Mouse (Mus musculus): ENCODE results near the gene Ints3. TPM values are rescaled to one million over a fixed set of nuclear protein-coding genes. Genes with fewer than 3 reads are reported as not detected.
"Not testable (repeated sequence)": the region's sequence is repeated elsewhere in the genome, so short reads cannot be mapped to it uniquely, and the experiment has no call there.

Gene Ints3
- total and polyA plus RNA-seq, 2 experiments from 2014 or later: 20.4 to 71.7 TPM

DNA sequence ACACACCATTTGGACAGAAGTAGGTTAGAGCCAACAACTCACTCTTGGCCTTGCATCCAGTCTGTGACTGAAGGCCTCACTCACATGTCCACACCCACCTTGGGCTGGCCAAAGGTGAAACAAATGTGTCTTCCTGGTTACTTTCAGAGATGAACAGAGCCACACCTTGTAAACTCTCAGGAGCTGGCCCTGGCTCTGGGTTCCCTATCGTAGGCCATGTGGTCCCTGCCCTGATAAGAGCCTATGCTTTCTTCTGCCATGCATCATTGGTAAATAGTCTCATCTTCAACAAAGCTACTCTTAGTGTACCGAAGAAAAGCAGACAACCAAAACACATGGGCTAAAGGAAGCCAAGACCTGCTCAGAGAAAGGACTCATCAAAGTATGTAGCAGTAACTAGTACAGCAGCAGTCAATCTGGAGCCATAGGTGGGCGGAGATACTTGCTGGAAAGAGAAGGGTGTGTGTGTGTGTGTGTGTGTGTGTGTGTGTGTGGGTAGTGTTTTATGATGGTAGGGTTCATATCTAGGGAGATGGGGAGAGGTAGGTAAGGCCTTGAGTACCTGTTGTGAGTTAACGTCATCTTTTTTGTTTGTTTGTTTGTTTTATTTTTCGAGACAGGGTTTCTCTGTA lies 66.3 kb downstream of the Ints3 start:
- no peak for TF ChIP-seq CTCF (IDR thresholded peaks at IDR 0.05; ENCODE audit: low read depth)
- ATAC-seq: no peak

DNA sequence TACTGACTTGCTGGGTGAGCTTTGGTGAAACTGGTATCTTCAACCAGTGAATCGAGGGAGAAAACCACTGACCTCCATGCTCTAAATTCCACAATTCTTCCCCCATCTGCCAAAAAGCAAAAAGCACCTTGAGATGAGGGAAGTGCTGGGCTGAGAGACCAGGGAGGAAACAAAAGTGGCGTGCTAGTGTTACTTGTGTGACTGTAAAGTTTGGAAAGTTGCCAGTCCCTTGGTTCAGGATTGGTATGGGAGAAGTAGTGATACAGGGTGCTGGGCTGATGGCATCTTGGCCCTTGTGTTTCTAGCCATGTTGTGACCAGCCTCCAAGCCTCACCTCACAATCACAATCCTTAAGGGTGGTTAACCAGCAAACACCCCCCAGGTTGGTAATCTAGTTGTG lies 71.1 kb downstream of the Ints3 start:
- no peaks in the 10 kb centered on the region for H3K27me3 ChIP-seq (ENCODE audit: insufficient read depth, low read length)
- WGBS: 76% methylated on average over 2 of the region's 2 CpGs
- no peak for TF ChIP-seq CTCF (IDR thresholded peaks at IDR 0.05; ENCODE audit: low read depth)
- DNase-seq (ENCODE audit: low spot score): no peak
- no peak overlapping the region for H3K27ac ChIP-seq
- H3K9ac ChIP-seq (replicated peaks; ENCODE audit: low read length): no peak overlapping the region
- no peaks in the 10 kb centered on the region for H3K4me1 ChIP-seq (ENCODE audit: insufficient read depth, low read length)
- no peak for ATAC-seq
- no peaks in the 10 kb centered on the region for H3K9me3 ChIP-seq (ENCODE audit: low read length)
- H3K36me3 ChIP-seq (ENCODE audit: insufficient read depth, low read length): peaks cover 19% of the 10 kb centered on the region; the same call in 1 of the 2 replicates
- H3K4me2 ChIP-seq (ENCODE audit: low read depth, low read length): no peak overlapping the region
- no peak overlapping the region for H3K4me3 ChIP-seq (ENCODE audit: low read length)

More for the DNA sequence above, 66.3 kb downstream of the Ints3 start:
- Histone ChIP-seq H3K27ac (no peak overlapping the region), H3K36me3 (ENCODE audit: insufficient read depth, low read length) (no peaks in the 10 kb centered on the region), H3K9me3 (ENCODE audit: low read length) (no peaks in the 10 kb centered on the region), H3K9ac (replicated peaks; ENCODE audit: low read length) (no peak overlapping the region), H3K4me1 (ENCODE audit: insufficient read depth, low read length) (no peaks in the 10 kb centered on the region), H3K4me2 (ENCODE audit: low read depth, low read length) (no peak overlapping the region), H3K27me3 (ENCODE audit: insufficient read depth, low read length) (no peaks in the 10 kb centered on the region), H3K4me3 (ENCODE audit: low read length) (no peak overlapping the region)
- 91% methylated on average over 5 of the region's 5 CpGs for WGBS
- DNase-seq (ENCODE audit: low spot score): no peak

DNA sequence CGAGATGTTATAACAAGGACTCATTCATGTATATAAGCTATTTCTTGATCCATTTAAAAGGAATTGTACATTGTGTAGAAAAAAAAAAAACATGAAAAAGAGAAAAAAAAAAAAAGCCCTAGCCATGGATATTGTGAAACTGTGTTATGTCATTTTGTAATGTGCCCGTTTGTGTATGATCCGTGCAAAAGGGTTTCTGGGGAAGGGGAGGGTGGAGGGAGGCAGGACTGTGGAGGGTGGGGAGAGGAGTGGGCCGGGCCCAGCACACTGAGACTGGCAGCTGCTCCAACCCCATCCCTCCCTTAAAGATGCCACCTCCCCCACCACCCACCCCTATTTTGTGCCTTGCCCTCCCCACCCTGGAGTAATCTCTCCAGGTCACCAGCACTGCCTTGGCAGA lies 71.9 kb downstream of the Ints3 start:
- DNase-seq (ENCODE audit: low spot score): no peak
- no peak overlapping the region for H3K4me3 ChIP-seq (ENCODE audit: low read length)
- no peak for ATAC-seq
- H3K9me3 ChIP-seq (ENCODE audit: low read length): no peaks in the 10 kb centered on the region
- H3K9ac ChIP-seq (replicated peaks; ENCODE audit: low read length): no peak overlapping the region
- no peaks in the 10 kb centered on the region for H3K27me3 ChIP-seq (ENCODE audit: insufficient read depth, low read length)
- no peaks in the 10 kb centered on the region for H3K4me1 ChIP-seq (ENCODE audit: insufficient read depth, low read length)
- 77% methylated on average over 4 of the region's 4 CpGs for WGBS
- H3K4me2 ChIP-seq (ENCODE audit: low read depth, low read length): no peak overlapping the region
- H3K36me3 ChIP-seq (ENCODE audit: insufficient read depth, low read length): peaks cover 19% of the 10 kb centered on the region; the same call in 1 of the 2 replicates
- no peak overlapping the region for H3K27ac ChIP-seq
- no peak for TF ChIP-seq CTCF (IDR thresholded peaks at IDR 0.05; ENCODE audit: low read depth)

DNA sequence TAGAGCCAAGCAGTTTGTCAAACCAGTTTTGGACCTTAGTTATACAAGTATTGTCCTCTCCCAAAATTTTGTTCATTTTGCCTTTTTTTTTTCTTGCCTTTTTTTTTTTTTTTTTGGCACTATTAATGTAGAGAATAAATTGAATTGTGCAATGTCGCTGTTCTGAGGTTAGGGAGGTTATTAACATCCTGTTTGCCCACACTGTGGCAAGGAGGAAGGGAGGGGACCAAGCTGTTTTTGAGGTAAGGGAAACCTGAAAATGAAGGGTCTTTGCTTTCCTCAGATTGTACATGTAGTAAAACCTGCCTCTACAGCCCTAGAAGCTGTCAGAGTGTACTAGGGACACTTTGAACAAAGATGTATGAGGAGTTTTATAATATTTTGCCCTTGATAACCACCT lies 74.2 kb downstream of the Ints3 start:
- no peak for ATAC-seq
- no peak for DNase-seq (ENCODE audit: low spot score)
- Histone ChIP-seq H3K27ac (no peak overlapping the region), H3K4me3 (ENCODE audit: low read length) (no peak overlapping the region), H3K9ac (replicated peaks; ENCODE audit: low read length) (no peak overlapping the region), H3K27me3 (ENCODE audit: insufficient read depth, low read length) (no peaks in the 10 kb centered on the region), H3K4me1 (ENCODE audit: insufficient read depth, low read length) (no peaks in the 10 kb centered on the region), H3K4me2 (ENCODE audit: low read depth, low read length) (no peak overlapping the region), H3K9me3 (ENCODE audit: low read length) (no peaks in the 10 kb centered on the region), H3K36me3 (ENCODE audit: insufficient read depth, low read length) (peaks cover 42% of the 10 kb centered on the region)
- WGBS: 94% methylated on average over 1 of the region's 1 CpGs
- TF ChIP-seq CTCF (IDR thresholded peaks at IDR 0.05; ENCODE audit: low read depth): no peak

DNA sequence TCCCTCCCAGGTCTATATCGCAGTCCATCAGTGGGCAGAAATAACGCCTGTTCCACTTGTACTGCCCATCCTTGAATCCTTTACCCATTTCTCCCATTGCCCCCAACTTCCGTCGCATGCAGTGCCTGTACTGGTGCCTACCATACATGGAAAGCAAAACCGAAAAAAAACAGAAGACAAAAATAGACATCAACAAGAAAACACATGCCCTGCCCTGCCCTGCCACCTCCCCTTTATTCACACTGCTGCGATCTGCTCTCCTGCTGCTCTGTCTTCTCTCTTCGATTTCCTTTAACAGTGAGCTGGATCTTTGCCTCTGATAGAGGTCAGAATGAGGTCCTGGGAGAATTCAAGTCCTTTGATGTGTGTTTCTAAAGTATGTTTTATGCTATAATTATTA lies 75.5 kb downstream of the Ints3 start:
- no peak for DNase-seq (ENCODE audit: low spot score)
- H3K4me2 ChIP-seq (ENCODE audit: low read depth, low read length): no peak overlapping the region
- ATAC-seq: no peak
- no peaks in the 10 kb centered on the region for H3K4me1 ChIP-seq (ENCODE audit: insufficient read depth, low read length)
- no peak overlapping the region for H3K9ac ChIP-seq (replicated peaks; ENCODE audit: low read length)
- H3K36me3 ChIP-seq (ENCODE audit: insufficient read depth, low read length): peaks cover 54% of the 10 kb centered on the region
- H3K9me3 ChIP-seq (ENCODE audit: low read length): no peaks in the 10 kb centered on the region
- WGBS: 85% methylated on average over 7 of the region's 7 CpGs
- H3K27me3 ChIP-seq (ENCODE audit: insufficient read depth, low read length): no peaks in the 10 kb centered on the region
- TF ChIP-seq CTCF (IDR thresholded peaks at IDR 0.05; ENCODE audit: low read depth): no peak
- H3K4me3 ChIP-seq (ENCODE audit: low read length): no peak overlapping the region
- H3K27ac ChIP-seq: no peak overlapping the region

DNA sequence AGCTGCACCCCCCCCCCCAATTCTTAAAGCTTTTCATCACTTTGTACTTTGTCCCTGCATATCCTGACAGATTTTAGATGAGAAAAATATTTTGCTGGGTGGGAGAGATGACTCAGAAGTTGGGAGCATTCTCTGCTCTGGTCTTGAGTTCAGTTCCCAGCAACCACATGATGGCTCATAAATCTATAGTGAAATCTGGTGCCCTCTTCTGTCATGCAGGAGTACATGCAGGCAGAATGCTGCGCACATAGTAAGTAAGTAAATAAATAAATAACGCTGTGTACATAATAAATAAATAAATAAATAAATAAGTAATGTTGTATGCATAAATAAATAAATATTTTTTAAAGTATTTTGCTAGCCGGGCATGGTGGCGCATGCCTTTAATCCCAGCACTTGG lies 85.6 kb downstream of the Ints3 start:
- H3K4me1 ChIP-seq (ENCODE audit: insufficient read depth, low read length): no peaks in the 10 kb centered on the region
- peaks cover 37% of the 10 kb centered on the region for H3K36me3 ChIP-seq (ENCODE audit: insufficient read depth, low read length)
- 97% methylated on average over 4 of the region's 4 CpGs for WGBS
- ATAC-seq: no peak
- no peak for DNase-seq (ENCODE audit: low spot score)
- no peaks in the 10 kb centered on the region for H3K9me3 ChIP-seq (ENCODE audit: low read length)
- H3K9ac ChIP-seq (replicated peaks; ENCODE audit: low read length): no peak overlapping the region
- no peaks in the 10 kb centered on the region for H3K27me3 ChIP-seq (ENCODE audit: insufficient read depth, low read length)
- H3K4me2 ChIP-seq (ENCODE audit: low read depth, low read length): no peak overlapping the region
- TF ChIP-seq CTCF (IDR thresholded peaks at IDR 0.05; ENCODE audit: low read depth): 0 out of 2 replicates have a peak, but pooled peaks have one; percentile 8
- no peak overlapping the region for H3K27ac ChIP-seq
- H3K4me3 ChIP-seq (ENCODE audit: low read length): no peak overlapping the region

DNA sequence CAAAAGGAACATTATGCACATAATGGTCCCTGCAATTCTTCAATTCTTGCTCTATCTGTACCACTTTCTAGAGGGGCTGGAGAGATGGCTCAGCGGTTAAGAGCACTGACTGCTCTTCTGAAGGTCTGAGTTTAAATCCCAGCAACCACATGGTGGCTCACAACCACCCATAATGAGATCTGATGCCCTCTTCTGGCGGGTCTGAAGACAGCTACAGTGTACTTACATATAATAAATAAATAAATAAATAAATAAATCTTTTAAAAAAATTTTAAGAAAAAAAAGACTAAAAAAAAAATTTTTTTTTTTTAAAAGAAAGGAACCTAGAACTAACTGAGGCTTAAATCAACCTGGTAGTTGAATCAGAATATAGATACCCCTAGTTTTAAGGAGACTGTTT lies 90.6 kb downstream of the Ints3 start:
- not testable (repeated sequence) for H3K9ac ChIP-seq (replicated peaks; ENCODE audit: low read length); H3K27me3 ChIP-seq (ENCODE audit: insufficient read depth, low read length); H3K4me1 ChIP-seq (ENCODE audit: insufficient read depth, low read length); H3K9me3 ChIP-seq (ENCODE audit: low read length); DNase-seq (ENCODE audit: low spot score); H3K27ac ChIP-seq; ATAC-seq; H3K4me2 ChIP-seq (ENCODE audit: low read depth, low read length); H3K4me3 ChIP-seq (ENCODE audit: low read length)
- peaks cover 21% of the 10 kb centered on the region; the same call in 1 of the 2 replicates for H3K36me3 ChIP-seq (ENCODE audit: insufficient read depth, low read length)
- peak; percentile 20; the same call in 1 of the 2 replicates for TF ChIP-seq CTCF (IDR thresholded peaks at IDR 0.05; ENCODE audit: low read depth)
- WGBS: 68% methylated on average over 2 of the region's 2 CpGs

Other genes starting within 250 kb of the Ints3 start
- gene Rps27, start 220.0 kb downstream of the Ints3 start, total RNA-seq (2014; rRNA removed): 2,630 and 2,808 TPM in 2 replicates
- 847 and 901 TPM in 2 replicates for gene Rps27, start 220.0 kb downstream of the Ints3 start, polyA plus RNA-seq (2015; fragmentation: Nextera tagmentation; extraction: Ambion mirVana)
- 5.9 and 14.8 TPM in 2 replicates for gene Rab13, start 219.9 kb downstream of the Ints3 start, total RNA-seq (2014; rRNA removed)
- 20.6 and 23.5 TPM in 2 replicates for gene Rab13, start 219.9 kb downstream of the Ints3 start, polyA plus RNA-seq (2015; fragmentation: Nextera tagmentation; extraction: Ambion mirVana)
- 52.5 and 75.6 TPM in 2 replicates for gene Jtb, start 202.0 kb downstream of the Ints3 start, total RNA-seq (2014; rRNA removed)
- 115 and 124 TPM in 2 replicates for gene Jtb, start 202.0 kb downstream of the Ints3 start, polyA plus RNA-seq (2015; fragmentation: Nextera tagmentation; extraction: Ambion mirVana)
- gene Creb3l4, start 190.1 kb downstream of the Ints3 start, total RNA-seq (2014; rRNA removed): 0.21 and 0.83 TPM in 2 replicates
- gene Creb3l4, start 190.1 kb downstream of the Ints3 start, polyA plus RNA-seq (2015; fragmentation: Nextera tagmentation; extraction: Ambion mirVana): 1.2 and 1.4 TPM in 2 replicates
- gene Slc39a1, start 185.4 kb downstream of the Ints3 start, total RNA-seq (2014; rRNA removed): 97.8 and 105 TPM in 2 replicates
- 70.1 and 72.0 TPM in 2 replicates for gene Slc39a1, start 185.4 kb downstream of the Ints3 start, polyA plus RNA-seq (2015; fragmentation: Nextera tagmentation; extraction: Ambion mirVana)
- gene Crtc2, start 179.5 kb downstream of the Ints3 start, total RNA-seq (2014; rRNA removed): 12.7 and 27.0 TPM in 2 replicates
- gene Crtc2, start 179.5 kb downstream of the Ints3 start, polyA plus RNA-seq (2015; fragmentation: Nextera tagmentation; extraction: Ambion mirVana): 15.4 and 17.0 TPM in 2 replicates
- 38.8 and 48.4 TPM in 2 replicates for gene Dennd4b, start 168.4 kb downstream of the Ints3 start, total RNA-seq (2014; rRNA removed)
- 5.4 and 5.9 TPM in 2 replicates for gene Dennd4b, start 168.4 kb downstream of the Ints3 start, polyA plus RNA-seq (2015; fragmentation: Nextera tagmentation; extraction: Ambion mirVana)
- gene Gatad2b, start 140.4 kb downstream of the Ints3 start, total RNA-seq (2014; rRNA removed): 31.5 and 32.1 TPM in 2 replicates
- 13.7 and 14.2 TPM in 2 replicates for gene Gatad2b, start 140.4 kb downstream of the Ints3 start, polyA plus RNA-seq (2015; fragmentation: Nextera tagmentation; extraction: Ambion mirVana)
- gene Slc27a3, start 43.7 kb downstream of the Ints3 start, total RNA-seq (2014; rRNA removed): 85.1 and 87.2 TPM in 2 replicates
- 28.3 and 30.3 TPM in 2 replicates for gene Slc27a3, start 43.7 kb downstream of the Ints3 start, polyA plus RNA-seq (2015; fragmentation: Nextera tagmentation; extraction: Ambion mirVana)
- 3.5 and 6.2 TPM in 2 replicates for gene Npr1, start 32.2 kb upstream of the Ints3 start, total RNA-seq (2014; rRNA removed)
- 2.8 TPM in 2 replicates for gene Npr1, start 32.2 kb upstream of the Ints3 start, polyA plus RNA-seq (2015; fragmentation: Nextera tagmentation; extraction: Ambion mirVana)
- 111 and 119 TPM in 2 replicates for gene Ilf2, start 42.5 kb upstream of the Ints3 start, total RNA-seq (2014; rRNA removed)
- gene Ilf2, start 42.5 kb upstream of the Ints3 start, polyA plus RNA-seq (2015; fragmentation: Nextera tagmentation; extraction: Ambion mirVana): 177 and 178 TPM in 2 replicates
- gene Snapin, start 57.4 kb upstream of the Ints3 start, total RNA-seq (2014; rRNA removed): 49.7 and 52.0 TPM in 2 replicates
- gene Snapin, start 57.4 kb upstream of the Ints3 start, polyA plus RNA-seq (2015; fragmentation: Nextera tagmentation; extraction: Ambion mirVana): 102 and 106 TPM in 2 replicates
- gene Chtop, start 75.9 kb upstream of the Ints3 start, total RNA-seq (2014; rRNA removed): 210 and 220 TPM in 2 replicates
- gene Chtop, start 75.9 kb upstream of the Ints3 start, polyA plus RNA-seq (2015; fragmentation: Nextera tagmentation; extraction: Ambion mirVana): 162 and 165 TPM in 2 replicates
- gene S100a1, start 80.8 kb upstream of the Ints3 start, total RNA-seq (2014; rRNA removed): 27.7 and 28.1 TPM in 2 replicates
- 88.9 and 93.6 TPM in 2 replicates for gene S100a1, start 80.8 kb upstream of the Ints3 start, polyA plus RNA-seq (2015; fragmentation: Nextera tagmentation; extraction: Ambion mirVana)
- gene S100a13, start 80.8 kb upstream of the Ints3 start, total RNA-seq (2014; rRNA removed): 5.2 and 10.9 TPM in 2 replicates
- gene S100a13, start 80.8 kb upstream of the Ints3 start, polyA plus RNA-seq (2015; fragmentation: Nextera tagmentation; extraction: Ambion mirVana): 37.9 and 41.4 TPM in 2 replicates
- not detected in 2 replicates for gene S100a14, start 93.2 kb upstream of the Ints3 start, total RNA-seq (2014; rRNA removed)
- gene S100a14, start 93.2 kb upstream of the Ints3 start, polyA plus RNA-seq (2015; fragmentation: Nextera tagmentation; extraction: Ambion mirVana): 0.29 TPM in 1 of 2 replicates, not detected in the other
- gene S100a16, start 103.6 kb upstream of the Ints3 start, total RNA-seq (2014; rRNA removed): 87.0 and 90.9 TPM in 2 replicates
- 103 and 115 TPM in 2 replicates for gene S100a16, start 103.6 kb upstream of the Ints3 start, polyA plus RNA-seq (2015; fragmentation: Nextera tagmentation; extraction: Ambion mirVana)
- gene S100a3, start 127.0 kb upstream of the Ints3 start, total RNA-seq (2014; rRNA removed): 1.4 and 5.3 TPM in 2 replicates
- gene S100a3, start 127.0 kb upstream of the Ints3 start, polyA plus RNA-seq (2015; fragmentation: Nextera tagmentation; extraction: Ambion mirVana): 1.9 and 2.1 TPM in 2 replicates
- not detected in 2 replicates for gene S100a2, start 156.6 kb upstream of the Ints3 start, total RNA-seq (2014; rRNA removed)
- gene S100a2, start 156.6 kb upstream of the Ints3 start, polyA plus RNA-seq (2015; fragmentation: Nextera tagmentation; extraction: Ambion mirVana): not detected in 2 replicates
- not detected in 2 replicates for gene Gm42674, start 168.3 kb upstream of the Ints3 start, total RNA-seq (2014; rRNA removed)
- not detected in 2 replicates for gene Gm42674, start 168.3 kb upstream of the Ints3 start, polyA plus RNA-seq (2015; fragmentation: Nextera tagmentation; extraction: Ambion mirVana)
- gene S100a4, start 170.1 kb upstream of the Ints3 start, total RNA-seq (2014; rRNA removed): 3.0 TPM in 1 of 2 replicates, not detected in the other
- 2.3 and 3.1 TPM in 2 replicates for gene S100a4, start 170.1 kb upstream of the Ints3 start, polyA plus RNA-seq (2015; fragmentation: Nextera tagmentation; extraction: Ambion mirVana)
- not detected in 2 replicates for gene S100a5, start 174.9 kb upstream of the Ints3 start, total RNA-seq (2014; rRNA removed)
- not detected in 2 replicates for gene S100a5, start 174.9 kb upstream of the Ints3 start, polyA plus RNA-seq (2015; fragmentation: Nextera tagmentation; extraction: Ambion mirVana)
- gene S100a6, start 179.3 kb upstream of the Ints3 start, total RNA-seq (2014; rRNA removed): 4.4 and 12.9 TPM in 2 replicates
- 53.8 and 59.0 TPM in 2 replicates for gene S100a6, start 179.3 kb upstream of the Ints3 start, polyA plus RNA-seq (2015; fragmentation: Nextera tagmentation; extraction: Ambion mirVana)
- gene S100a7a, start 220.4 kb upstream of the Ints3 start, total RNA-seq (2014; rRNA removed): not detected in 2 replicates
- not detected in 2 replicates for gene S100a7a, start 220.4 kb upstream of the Ints3 start, polyA plus RNA-seq (2015; fragmentation: Nextera tagmentation; extraction: Ambion mirVana)
- 1.0 TPM in 1 of 2 replicates, not detected in the other for gene S100a8, start 235.4 kb upstream of the Ints3 start, total RNA-seq (2014; rRNA removed)
- 6.3 and 6.7 TPM in 2 replicates for gene S100a8, start 235.4 kb upstream of the Ints3 start, polyA plus RNA-seq (2015; fragmentation: Nextera tagmentation; extraction: Ambion mirVana)